Mouse (Mus musculus) neural tube, embryonic 13.5 days (tissue): ENCODE results near the gene Scaf4. TPM values are rescaled to one million over a fixed set of nuclear protein-coding genes. Genes with fewer than 3 reads are reported as not detected.

Source experiments
- ATAC-seq: fragments of 200-750 bp; cut with Nextera tagmentation; 2 replicates; pipeline ENCODE4 v1.8.0; 2017; ENCODE audit warnings: low read depth, mild to moderate bottlenecking, moderate TSS enrichment, moderate library complexity
- H3K27ac ChIP-seq: fragments of 300-500 bp; sonication (generic); replicated peaks from 2 replicates; pipeline ENCODE4 v1.5.1; 2015; ENCODE audit warnings: moderate library complexity, mild to moderate bottlenecking, inconsistent platforms
- H3K27me3 ChIP-seq: fragments of 300-500 bp; sonication (generic); 2 replicates; pipeline ENCODE4 v1.6.1; 2015; ENCODE audit warnings: mild to moderate bottlenecking, inconsistent platforms
- H3K36me3 ChIP-seq: fragments of 300-500 bp; sonication (generic); 2 replicates; pipeline ENCODE4 v1.6.1; 2015; ENCODE audit warnings: mild to moderate bottlenecking, inconsistent platforms
- H3K4me1 ChIP-seq: fragments of 300-500 bp; sonication (generic); replicated peaks from 2 replicates; pipeline ENCODE4 v1.6.1; 2015; ENCODE audit warnings: inconsistent platforms
- H3K4me2 ChIP-seq: fragments of 300-500 bp; sonication (generic); 2 replicates; pipeline ENCODE4 v1.6.1; 2015; ENCODE audit warnings: inconsistent platforms, mild to moderate bottlenecking, moderate library complexity
- H3K4me3 ChIP-seq: fragments of 300-500 bp; sonication (generic); 2 replicates; pipeline ENCODE4 v1.5.1; 2015; ENCODE audit warnings: mild to moderate bottlenecking, inconsistent platforms
- H3K9ac ChIP-seq: fragments of 300-500 bp; sonication (generic); 2 replicates; pipeline ENCODE4 v1.6.1; 2015; ENCODE audit warnings: moderate library complexity, mild to moderate bottlenecking, inconsistent platforms
- H3K9me3 ChIP-seq: fragments of 300-500 bp; sonication (generic); 2 replicates; pipeline ENCODE4 v1.6.1; 2016; ENCODE audit warnings: inconsistent platforms
- WGBS: fragments of 180-500 bp; shearing (Covaris S2); methylation state at CpG from one replicate; pipeline ENCODE4 v1.1.7; 2015; 5-methylcytosine and 5-hydroxymethylcytosine counted together
- polyA plus RNA-seq: library from polyadenylated mRNA; unstranded; fragments of >200 nt; fragmentation: Nextera tagmentation; extraction: Ambion mirVana; gene quantifications from 2 replicates; pipeline ENCODE4 v1.2.1, GENCODE M21; 2015

The Scaf4 gene
- polyA plus RNA-seq, 1 experiment from 2014 or later = 26.4 TPM

DNA sequence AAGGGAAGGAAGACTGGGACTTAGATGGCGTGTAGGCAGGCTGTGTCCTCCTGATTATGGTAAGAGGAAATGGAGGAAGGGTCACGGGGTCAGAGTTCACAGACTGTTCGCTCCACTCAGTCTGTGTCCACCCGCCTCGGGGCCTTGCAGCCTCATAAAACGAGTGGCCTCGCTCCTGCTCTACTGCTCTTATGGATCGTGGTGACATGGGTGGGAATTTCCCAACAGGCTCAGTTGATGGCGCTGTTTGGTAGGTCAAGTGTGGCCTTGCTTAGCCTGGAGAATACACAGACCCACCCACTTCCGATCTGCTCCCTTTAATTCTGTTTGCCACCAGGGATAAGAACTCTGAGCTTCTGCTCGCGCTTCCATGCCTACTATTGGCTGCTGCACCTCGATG lies 96.8 kb downstream of the Scaf4 start:
- no peak overlapping the region for H3K9ac ChIP-seq
- no peak overlapping the region for H3K27ac ChIP-seq
- H3K9me3 ChIP-seq = no peaks in the 10 kb centered on the region
- no peak for ATAC-seq
- no peak overlapping the region for H3K4me3 ChIP-seq
- no peaks in the 10 kb centered on the region for H3K4me1 ChIP-seq
- no peaks in the 10 kb centered on the region for H3K36me3 ChIP-seq
- H3K27me3 ChIP-seq = no peaks in the 10 kb centered on the region
- 26% methylated on average over 13 of the region's 13 CpGs for WGBS
- H3K4me2 ChIP-seq = no peak overlapping the region

DNA sequence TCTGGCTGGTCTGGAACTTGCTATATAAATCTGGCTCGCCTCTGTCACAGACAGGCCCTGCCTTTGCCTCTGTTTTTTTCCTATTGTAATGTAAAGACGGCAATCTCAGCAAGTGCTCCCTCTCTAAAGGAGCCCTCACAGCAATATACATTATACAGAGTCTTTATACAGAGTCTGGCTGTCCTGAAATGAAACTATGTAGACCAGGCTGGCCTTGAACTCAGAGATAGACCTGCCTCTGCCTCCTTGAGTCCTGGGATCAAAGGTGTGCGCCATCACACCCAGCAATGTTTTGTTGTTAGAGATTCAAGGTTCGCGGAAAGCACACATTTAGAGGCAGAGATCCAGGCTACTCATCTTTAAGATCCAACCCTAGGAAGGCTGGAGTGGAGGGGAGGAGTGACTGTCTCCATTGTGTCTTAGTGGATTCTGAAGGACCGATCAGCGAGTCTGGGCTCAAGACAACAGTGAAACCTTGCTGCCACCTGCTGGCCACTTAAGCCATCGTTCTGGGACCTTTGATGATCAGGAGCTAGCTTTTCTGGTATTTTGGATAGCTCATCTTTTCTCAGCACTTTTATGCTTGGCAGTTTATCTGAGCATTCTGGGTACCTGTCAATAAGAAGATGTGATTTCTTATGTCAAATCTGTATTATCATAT lies 98.2 kb downstream of the Scaf4 start:
- peak; percentile 84 for ATAC-seq
- 39% methylated on average over 8 of the region's 8 CpGs for WGBS
- H3K27ac ChIP-seq = no peak overlapping the region
- no peaks in the 10 kb centered on the region for H3K27me3 ChIP-seq
- H3K36me3 ChIP-seq = no peaks in the 10 kb centered on the region
- no peak overlapping the region for H3K4me3 ChIP-seq
- no peaks in the 10 kb centered on the region for H3K4me1 ChIP-seq
- no peak overlapping the region for H3K4me2 ChIP-seq
- H3K9me3 ChIP-seq = no peaks in the 10 kb centered on the region
- H3K9ac ChIP-seq = no peak overlapping the region

DNA sequence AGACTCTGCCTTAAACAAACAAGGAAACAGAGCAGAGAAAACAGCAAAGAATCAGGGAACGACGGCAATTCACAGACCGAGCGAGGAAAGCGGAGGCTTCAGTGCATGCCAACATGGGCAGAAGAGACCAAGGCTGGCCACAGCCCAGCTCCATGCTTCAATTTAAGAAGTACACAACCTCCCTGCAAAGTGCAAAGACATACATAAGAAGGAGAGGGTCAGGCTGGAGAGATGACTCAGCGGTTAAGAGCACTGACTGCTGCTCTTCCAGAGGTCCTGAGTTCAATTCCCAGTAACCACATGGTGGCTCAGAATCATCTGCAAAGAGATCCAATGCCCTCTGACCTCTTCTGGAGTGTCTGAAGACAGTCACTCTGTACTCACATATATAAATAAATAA lies 100.2 kb downstream of the Scaf4 start:
- Histone ChIP-seq H3K9me3 (no peaks in the 10 kb centered on the region), H3K4me3 (no peak overlapping the region), H3K27ac (no peak overlapping the region), H3K27me3 (no peaks in the 10 kb centered on the region), H3K4me1 (no peaks in the 10 kb centered on the region), H3K4me2 (no peak overlapping the region), H3K9ac (no peak overlapping the region), H3K36me3 (no peaks in the 10 kb centered on the region)
- ATAC-seq = no peak
- whole genome bisulfite sequencing = 73% methylated on average over 6 of the region's 6 CpGs

DNA sequence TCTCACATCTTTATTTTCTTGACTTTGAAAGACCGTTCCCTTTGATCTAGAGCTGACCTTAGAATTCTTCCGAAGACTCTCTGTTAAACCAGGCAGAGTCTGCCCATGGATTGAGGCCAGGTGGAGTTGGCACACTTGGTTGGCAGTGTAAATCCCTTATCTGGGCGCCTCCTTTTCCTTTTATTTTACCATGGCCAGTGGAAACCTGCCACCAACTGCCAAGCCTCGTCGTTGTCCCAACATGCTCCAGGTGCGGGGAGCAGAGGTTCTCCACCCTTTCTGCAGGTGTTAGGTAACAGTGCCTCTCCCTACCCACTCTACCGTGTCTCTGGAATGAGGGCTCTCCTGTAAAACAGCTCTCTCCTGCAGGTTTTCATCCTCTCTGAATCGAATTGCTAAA lies 102.6 kb downstream of the Scaf4 start:
- no peak overlapping the region for H3K4me3 ChIP-seq
- no peaks in the 10 kb centered on the region for H3K27me3 ChIP-seq
- no peaks in the 10 kb centered on the region for H3K36me3 ChIP-seq
- no peak overlapping the region for H3K4me2 ChIP-seq
- no peak for ATAC-seq
- H3K9me3 ChIP-seq = no peaks in the 10 kb centered on the region
- no peak overlapping the region for H3K27ac ChIP-seq
- WGBS = 93% methylated on average over 8 of the region's 8 CpGs
- 0 out of 2 replicates have a peak, but pooled peaks cover 2% of the 10 kb centered on the region for H3K4me1 ChIP-seq
- no peak overlapping the region for H3K9ac ChIP-seq

DNA sequence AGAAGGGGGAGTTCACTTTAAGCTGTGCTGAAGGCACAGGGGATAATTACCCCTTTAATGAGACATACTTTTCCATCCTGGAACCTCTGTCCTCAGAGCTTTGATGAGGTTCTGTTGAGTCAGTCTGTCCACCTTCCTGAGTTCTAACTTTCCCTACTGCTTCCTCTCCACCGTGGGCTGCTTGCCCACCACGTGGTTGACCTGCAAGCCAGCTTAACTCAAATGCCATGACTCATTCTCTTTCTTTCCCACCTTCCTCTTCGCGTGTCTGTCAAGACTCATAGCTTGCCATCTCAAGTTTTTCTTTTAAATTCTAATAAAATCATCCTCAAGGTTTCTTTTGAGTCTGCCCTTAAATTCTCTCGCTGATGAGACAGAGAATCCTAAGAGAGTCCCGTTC lies 103.3 kb downstream of the Scaf4 start:
- H3K4me1 ChIP-seq = 0 out of 2 replicates have a peak, but pooled peaks cover 7% of the 10 kb centered on the region
- H3K27me3 ChIP-seq = no peaks in the 10 kb centered on the region
- WGBS = 81% methylated on average over 6 of the region's 6 CpGs
- H3K27ac ChIP-seq = no peak overlapping the region
- no peak overlapping the region for H3K9ac ChIP-seq
- H3K4me3 ChIP-seq = no peak overlapping the region
- H3K9me3 ChIP-seq = no peaks in the 10 kb centered on the region
- ATAC-seq = no peak
- no peaks in the 10 kb centered on the region for H3K36me3 ChIP-seq
- H3K4me2 ChIP-seq = no peak overlapping the region

DNA sequence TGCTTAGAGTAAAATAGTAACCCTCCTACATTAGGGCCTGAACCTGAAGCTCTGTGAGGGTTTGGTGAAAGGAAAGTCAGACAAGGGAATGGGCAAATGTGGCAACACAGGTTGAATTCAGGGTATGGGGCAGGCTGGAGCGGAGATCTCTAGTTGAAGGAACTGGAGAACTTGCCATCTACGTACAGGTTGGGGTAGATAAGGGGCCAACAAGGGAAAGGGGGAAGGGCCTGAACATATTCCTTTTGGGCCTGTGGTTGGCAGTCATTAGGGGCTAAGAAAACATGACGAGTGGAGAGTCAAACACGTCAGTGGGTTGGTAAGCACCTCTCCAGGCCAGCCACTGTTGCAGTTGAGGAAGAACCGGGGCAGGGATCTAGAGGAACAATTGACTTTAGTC lies 104.4 kb downstream of the Scaf4 start:
- no peak overlapping the region for H3K9ac ChIP-seq
- H3K4me1 ChIP-seq = 0 out of 2 replicates have a peak, but pooled peaks cover 7% of the 10 kb centered on the region
- WGBS = 91% methylated on average over 5 of the region's 5 CpGs
- no peaks in the 10 kb centered on the region for H3K27me3 ChIP-seq
- no peaks in the 10 kb centered on the region for H3K36me3 ChIP-seq
- no peak overlapping the region for H3K27ac ChIP-seq
- no peak for ATAC-seq
- no peak overlapping the region for H3K4me3 ChIP-seq
- no peak overlapping the region for H3K4me2 ChIP-seq
- H3K9me3 ChIP-seq = no peaks in the 10 kb centered on the region

DNA sequence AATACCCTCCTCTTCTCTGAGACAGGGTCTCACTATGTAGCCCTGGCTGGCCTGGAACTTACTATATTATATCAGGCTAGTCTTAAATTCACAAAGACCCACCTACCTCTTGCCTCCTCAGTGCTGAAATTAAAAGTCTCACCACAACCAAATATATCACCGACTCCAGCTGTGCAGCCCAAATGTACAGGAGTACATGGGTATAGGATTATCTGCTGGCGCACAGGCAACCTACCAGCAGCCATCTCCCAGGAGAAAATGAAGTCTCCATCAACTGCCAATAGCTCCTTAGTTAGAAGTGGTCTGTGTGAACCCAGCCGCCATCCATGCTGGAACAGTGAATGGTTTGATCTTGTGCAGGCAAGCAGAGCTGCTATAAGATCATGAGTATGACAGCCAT lies 105.9 kb downstream of the Scaf4 start:
- Histone ChIP-seq H3K9me3 (no peaks in the 10 kb centered on the region), H3K27ac (no peak overlapping the region), H3K9ac (no peak overlapping the region), H3K4me1 (0 out of 2 replicates have a peak, but pooled peaks cover 7% of the 10 kb centered on the region), H3K27me3 (no peaks in the 10 kb centered on the region), H3K4me3 (no peak overlapping the region), H3K36me3 (no peaks in the 10 kb centered on the region), H3K4me2 (no peak overlapping the region)
- 94% methylated on average over 3 of the region's 3 CpGs for WGBS
- ATAC-seq = no peak

DNA sequence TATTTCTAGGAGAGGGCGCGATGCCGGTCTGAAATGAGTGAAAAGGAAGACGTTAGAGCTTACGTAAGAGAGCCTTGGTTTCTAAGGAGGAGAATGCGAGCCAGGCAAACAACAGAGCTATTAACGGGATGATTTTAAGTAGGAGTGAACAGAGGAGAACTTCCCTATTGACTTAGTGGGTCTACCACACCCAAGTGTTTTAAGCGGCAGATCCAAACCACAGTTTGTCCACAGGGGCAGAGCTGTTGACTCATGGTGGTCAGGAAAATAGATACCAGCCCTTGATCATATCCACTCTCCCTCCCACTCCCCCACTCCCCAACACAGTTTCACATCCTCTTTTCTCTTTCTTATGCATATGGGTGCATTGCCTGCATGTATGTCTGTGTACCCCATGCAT lies 106.9 kb downstream of the Scaf4 start:
- H3K36me3 ChIP-seq = no peaks in the 10 kb centered on the region
- no peak overlapping the region for H3K27ac ChIP-seq
- H3K4me3 ChIP-seq = no peak overlapping the region
- ATAC-seq = no peak
- no peak overlapping the region for H3K9ac ChIP-seq
- WGBS = 87% methylated on average over 8 of the region's 8 CpGs
- no peak overlapping the region for H3K4me2 ChIP-seq
- H3K9me3 ChIP-seq = no peaks in the 10 kb centered on the region
- H3K4me1 ChIP-seq = 0 out of 2 replicates have a peak, but pooled peaks cover 7% of the 10 kb centered on the region
- 0 out of 2 replicates have a peak, but pooled peaks cover 3% of the 10 kb centered on the region for H3K27me3 ChIP-seq

DNA sequence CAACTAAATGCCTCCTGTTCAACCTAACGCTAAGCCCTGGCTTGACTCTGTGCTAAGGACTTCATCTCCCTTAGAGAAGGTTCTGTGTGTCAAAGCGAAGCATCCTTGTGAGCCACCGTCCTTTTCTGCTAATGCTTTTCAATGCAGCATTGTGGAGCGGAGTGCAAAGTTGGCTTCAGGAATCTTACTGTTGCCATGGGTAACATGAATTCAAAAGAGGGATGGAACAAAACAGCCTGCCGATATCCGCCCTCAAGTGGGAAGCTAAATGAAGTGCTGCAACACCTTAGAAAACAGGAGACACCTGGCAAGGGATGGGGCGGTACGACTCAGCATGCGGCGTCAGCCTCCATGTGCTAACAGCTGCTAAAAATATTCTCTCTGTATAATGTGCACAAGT lies 107.8 kb downstream of the Scaf4 start:
- Histone ChIP-seq H3K27ac (no peak overlapping the region), H3K36me3 (no peaks in the 10 kb centered on the region), H3K4me1 (0 out of 2 replicates have a peak, but pooled peaks cover 7% of the 10 kb centered on the region), H3K9me3 (no peaks in the 10 kb centered on the region), H3K9ac (no peak overlapping the region), H3K4me2 (no peak overlapping the region), H3K4me3 (no peak overlapping the region), H3K27me3 (0 out of 2 replicates have a peak, but pooled peaks cover 3% of the 10 kb centered on the region)
- ATAC-seq = no peak; the same call in 1 of the 2 replicates
- WGBS = 34% methylated on average over 10 of the region's 10 CpGs

Other genes with a start within 250 kb of the Scaf4 start
- gene Tiam1, start 140.7 kb downstream of the Scaf4 start, polyA plus RNA-seq = 21.2 and 21.9 TPM in 2 replicates
- gene Sod1, start 63.7 kb downstream of the Scaf4 start, polyA plus RNA-seq = 847 and 918 TPM in 2 replicates
- gene Hunk, start 101.5 kb upstream of the Scaf4 start, polyA plus RNA-seq = 6.2 and 6.8 TPM in 2 replicates